Mouse (Mus musculus): ENCODE measurements around the gene Dock8.

DNA sequence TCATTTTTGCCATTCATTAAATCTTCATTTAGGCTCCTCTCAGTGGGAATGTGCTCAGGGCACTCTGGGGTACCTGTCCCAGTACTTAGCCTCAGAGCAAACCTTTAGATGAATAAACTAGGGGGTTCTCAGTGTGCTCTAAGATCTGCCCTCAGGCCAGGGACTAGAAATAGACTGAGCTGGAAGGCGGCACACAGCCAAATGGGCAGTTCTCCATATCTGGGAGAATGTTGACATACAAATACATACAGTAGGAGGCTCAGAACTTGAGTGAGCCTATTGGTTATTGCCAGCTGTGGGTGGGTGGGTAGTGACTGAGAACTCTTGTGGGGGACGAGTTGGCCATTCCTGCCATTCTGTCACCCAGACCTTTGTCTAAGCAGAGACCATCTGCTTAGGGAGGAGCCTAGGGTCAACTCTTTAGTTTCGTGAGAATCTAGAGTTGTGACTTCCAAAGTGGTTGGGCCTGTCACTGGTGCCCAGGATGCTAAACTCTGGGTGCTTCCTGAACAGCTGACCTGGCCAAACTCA, 252.3 kb downstream of the Dock8 start:
- TF ChIP-seq CTCF (IDR thresholded peaks at IDR 0.05 in 2 of 3, conservative IDR thresholded peaks at IDR 0.05 in 1 of 3; ENCODE audit: control insufficient read depth in 1 of 3, insufficient read depth in 1 of 3, low read depth in 2 of 3, low read length in 3 of 3, poor library complexity in 1 of 3, severe bottlenecking in 1 of 3): no peak
- TF ChIP-seq CHD1 (IDR thresholded peaks at IDR 0.05; ENCODE audit: low read depth, low read length): no peak
- TF ChIP-seq POLR2A (IDR thresholded peaks at IDR 0.05; ENCODE audit: control insufficient read depth in 1 of 2, insufficient read depth in 1 of 2, low read depth in 1 of 2, low read length in 2 of 2, poor library complexity in 1 of 2): no peak
- TF ChIP-seq KAT2A (conservative IDR thresholded peaks at IDR 0.05; ENCODE audit: low read depth, low read length): no peak
- TF ChIP-seq MEF2A (IDR thresholded peaks at IDR 0.05; ENCODE audit: extremely low read depth, insufficient replicate concordance, low read depth, low read length, poor library complexity, severe bottlenecking): no peak
- TF ChIP-seq ELF1 (IDR thresholded peaks at IDR 0.05; ENCODE audit: low read depth, low read length): no peak
- TF ChIP-seq CHD2 (IDR thresholded peaks at IDR 0.05; ENCODE audit: low read length): no peak
- no peak for TF ChIP-seq USF1 (IDR thresholded peaks at IDR 0.05; ENCODE audit: low read depth, low read length)
- no peak for TF ChIP-seq POLR2AphosphoS5 (IDR thresholded peaks at IDR 0.05; ENCODE audit: borderline replicate concordance, low read depth, low read length)
- no peak for TF ChIP-seq ETS1 (IDR thresholded peaks at IDR 0.05; ENCODE audit: low read depth, low read length)

Measured in MEL (cell line).